Mouse (Mus musculus): Measurements from ENCODE around the gene Mlst8. TPM values are rescaled to one million over a fixed set of nuclear protein-coding genes. Genes with fewer than 3 reads are reported as not detected.

Gene Mlst8
- polyA plus RNA-seq, 1 experiment from 2014 or later, result 26.0 TPM

DNA sequence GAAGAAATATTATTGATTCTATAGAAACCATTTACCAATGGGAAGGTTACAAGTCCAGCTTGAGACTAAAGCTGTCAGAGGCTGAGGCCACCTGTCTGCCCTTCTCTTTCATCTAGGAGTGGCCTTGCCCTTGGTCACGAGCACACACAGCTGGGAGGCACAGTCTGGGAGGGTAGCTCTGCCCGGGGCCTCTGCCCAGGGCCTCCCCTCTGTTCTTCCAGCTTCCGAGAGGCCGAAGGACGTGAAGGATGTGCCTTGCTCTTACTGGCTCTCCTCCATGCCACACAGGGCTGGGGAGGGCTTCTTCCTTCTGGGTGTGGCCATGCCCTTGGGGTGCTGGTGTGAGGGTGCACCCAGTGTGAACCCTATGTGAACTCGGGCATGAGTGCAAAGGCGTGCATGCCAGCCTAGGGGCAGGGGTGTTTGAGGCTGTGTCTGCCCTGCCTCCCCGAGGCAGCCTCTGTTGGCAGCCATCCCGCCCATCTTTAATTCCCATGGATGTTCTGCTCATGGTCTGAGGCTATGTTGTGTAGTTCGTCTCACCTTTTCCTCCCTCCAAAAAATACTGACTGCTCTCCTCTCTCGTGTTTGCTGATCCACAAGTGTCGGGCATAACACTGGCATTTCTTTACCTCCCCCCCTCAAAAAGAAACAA is 29.1 kb upstream of the Mlst8 start:
- Histone ChIP-seq H3K4me1 (ENCODE audit: control insufficient read depth, insufficient read depth, low read length) (peaks cover 14% of the 10 kb centered on the region), H3K9ac (ENCODE audit: low read depth, low read length) (no peak overlapping the region), H3K4me2 (ENCODE audit: low read depth, low read length) (no peak overlapping the region), H3K27me3 (replicated peaks; ENCODE audit: control insufficient read depth, insufficient read depth, low read length) (no peaks in the 10 kb centered on the region), H3K9me3 (ENCODE audit: control insufficient read depth, low read length) (no peaks in the 10 kb centered on the region), H3K4me3 (ENCODE audit: low read length) (no peak overlapping the region), H3K27ac (ENCODE audit: low read length) (no peak overlapping the region), H3K36me3 (ENCODE audit: control insufficient read depth, insufficient read depth, low read length) (peaks cover 20% of the 10 kb centered on the region)
- peak; percentile 54 for ATAC-seq
- WGBS, result 70% methylated on average over 12 of the region's 12 CpGs

- H3K36me3 ChIP-seq (ENCODE audit: control insufficient read depth, insufficient read depth, low read length), result peaks cover 19% of the 10 kb centered on the region
- 0 out of 2 replicates have a peak overlapping the region, but pooled peaks have one; percentile 24 for H3K4me3 ChIP-seq (ENCODE audit: low read length)
- H3K9ac ChIP-seq (ENCODE audit: low read depth, low read length), result peak overlapping the region; percentile 29; the same call in 1 of the 2 replicates
- no peaks in the 10 kb centered on the region for H3K27me3 ChIP-seq (replicated peaks; ENCODE audit: control insufficient read depth, insufficient read depth, low read length)
- peak overlapping the region; percentile 48 for H3K4me2 ChIP-seq (ENCODE audit: low read depth, low read length)
- peak; percentile 62 for ATAC-seq
- peaks cover 14% of the 10 kb centered on the region for H3K4me1 ChIP-seq (ENCODE audit: control insufficient read depth, insufficient read depth, low read length)
- no peak overlapping the region for H3K27ac ChIP-seq (ENCODE audit: low read length)
- H3K9me3 ChIP-seq (ENCODE audit: control insufficient read depth, low read length), result no peaks in the 10 kb centered on the region
- 47% methylated on average over 19 of the region's 19 CpGs for WGBS
Observed at GRCm38 (mm10) chr17:24507129-24507664, 28.3 kb upstream of the Mlst8 start.

DNA sequence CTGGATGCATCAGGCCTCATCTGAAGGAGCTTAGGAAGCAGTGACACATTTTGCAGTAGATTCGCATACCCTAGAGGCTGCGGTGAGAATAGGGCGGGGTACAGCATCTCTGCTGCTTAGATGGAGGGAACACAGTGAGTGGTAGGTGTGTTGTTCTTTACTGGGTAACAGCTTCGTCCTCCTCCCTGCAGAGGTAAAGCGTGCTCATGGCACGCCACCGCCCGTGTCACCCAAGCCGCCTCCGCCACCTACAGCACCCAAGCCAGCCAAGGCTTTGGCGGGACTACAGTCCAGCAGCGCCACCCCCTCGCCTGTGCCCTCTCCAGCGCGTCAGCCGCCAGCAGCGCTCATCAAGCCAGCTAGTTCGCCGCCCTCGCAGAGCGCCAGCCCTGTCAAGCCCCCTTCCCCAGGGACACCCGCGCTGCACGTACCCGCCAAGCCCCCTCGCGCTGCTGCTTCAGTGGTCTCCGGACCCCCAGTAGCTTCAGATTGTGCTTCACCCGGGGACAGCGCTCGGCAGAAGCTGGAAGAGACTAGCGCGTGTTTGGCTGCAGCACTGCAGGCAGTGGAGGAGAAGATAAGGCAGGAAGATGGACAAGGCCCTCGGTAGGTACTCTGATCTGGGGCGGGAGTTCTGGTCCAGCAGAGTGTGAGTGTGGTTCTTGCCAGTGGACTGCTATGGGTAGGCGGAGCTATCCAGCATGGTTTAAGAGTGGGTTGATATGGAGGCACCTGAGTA is 27.6 kb upstream of the Mlst8 start:
- ATAC-seq, result peak; percentile 45
- WGBS, result 33% methylated on average over 36 of the region's 36 CpGs
- no peaks in the 10 kb centered on the region for H3K9me3 ChIP-seq (ENCODE audit: control insufficient read depth, low read length)
- H3K9ac ChIP-seq (ENCODE audit: low read depth, low read length), result peak overlapping the region; percentile 58
- H3K4me1 ChIP-seq (ENCODE audit: control insufficient read depth, insufficient read depth, low read length), result peaks cover 14% of the 10 kb centered on the region
- H3K36me3 ChIP-seq (ENCODE audit: control insufficient read depth, insufficient read depth, low read length), result peaks cover 19% of the 10 kb centered on the region
- no peak overlapping the region for H3K27ac ChIP-seq (ENCODE audit: low read length)
- H3K27me3 ChIP-seq (replicated peaks; ENCODE audit: control insufficient read depth, insufficient read depth, low read length), result no peaks in the 10 kb centered on the region
- H3K4me2 ChIP-seq (ENCODE audit: low read depth, low read length), result peak overlapping the region; percentile 48
- H3K4me3 ChIP-seq (ENCODE audit: low read length), result peak overlapping the region; percentile 24; the same call in 1 of the 2 replicates

DNA sequence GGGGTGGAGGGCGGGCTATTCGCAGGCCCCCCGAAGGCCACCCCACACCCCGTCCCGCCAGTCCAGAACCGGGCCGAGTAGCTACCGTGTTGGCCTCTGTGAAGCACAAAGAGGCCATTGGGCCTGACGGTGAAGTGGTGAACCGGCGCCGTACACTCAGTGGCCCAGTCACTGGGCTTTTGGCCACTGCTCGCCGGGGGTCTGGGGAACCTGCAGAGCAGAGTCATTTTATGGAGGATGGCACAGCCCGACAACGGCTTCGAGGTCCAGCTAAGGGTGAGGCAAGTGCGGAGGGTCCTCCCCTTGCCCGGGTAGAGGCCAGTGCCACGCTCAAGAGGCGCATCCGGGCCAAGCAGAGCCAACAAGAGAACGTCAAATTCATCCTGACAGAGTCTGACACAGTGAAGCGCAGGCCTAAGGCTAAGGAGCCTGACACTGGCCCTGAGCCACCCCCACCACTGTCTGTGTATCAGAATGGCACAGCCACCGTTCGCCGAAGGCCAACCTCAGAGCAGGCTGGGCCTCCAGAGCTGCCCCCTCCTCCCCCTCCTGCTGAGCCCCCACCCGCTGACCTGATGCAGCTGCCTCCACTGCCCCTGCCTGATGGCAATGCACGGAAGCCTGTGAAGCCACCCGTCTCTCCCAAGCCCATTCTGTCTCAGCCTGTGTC is 26.5 kb upstream of the Mlst8 start:
- Histone ChIP-seq H3K4me2 (ENCODE audit: low read depth, low read length) (no peak overlapping the region), H3K36me3 (ENCODE audit: control insufficient read depth, insufficient read depth, low read length) (peaks cover 14% of the 10 kb centered on the region), H3K9ac (ENCODE audit: low read depth, low read length) (no peak overlapping the region), H3K27ac (ENCODE audit: low read length) (no peak overlapping the region), H3K4me1 (ENCODE audit: control insufficient read depth, insufficient read depth, low read length) (peaks cover 14% of the 10 kb centered on the region), H3K27me3 (replicated peaks; ENCODE audit: control insufficient read depth, insufficient read depth, low read length) (no peaks in the 10 kb centered on the region), H3K9me3 (ENCODE audit: control insufficient read depth, low read length) (no peaks in the 10 kb centered on the region), H3K4me3 (ENCODE audit: low read length) (no peak overlapping the region)
- WGBS, result 88% methylated on average over 30 of the region's 30 CpGs
- no peak for ATAC-seq

GRCm38 (mm10) chr17:24504085-24504484 is 25.2 kb upstream of the Mlst8 start:
- H3K4me1 ChIP-seq (ENCODE audit: control insufficient read depth, insufficient read depth, low read length), result peaks cover 14% of the 10 kb centered on the region
- H3K36me3 ChIP-seq (ENCODE audit: control insufficient read depth, insufficient read depth, low read length), result peaks cover 6% of the 10 kb centered on the region; the same call in 1 of the 2 replicates
- no peak overlapping the region for H3K9ac ChIP-seq (ENCODE audit: low read depth, low read length)
- no peak overlapping the region for H3K4me2 ChIP-seq (ENCODE audit: low read depth, low read length)
- 90% methylated on average over 10 of the region's 10 CpGs for WGBS
- no peaks in the 10 kb centered on the region for H3K27me3 ChIP-seq (replicated peaks; ENCODE audit: control insufficient read depth, insufficient read depth, low read length)
- no peak for ATAC-seq
- H3K27ac ChIP-seq (ENCODE audit: low read length), result no peak overlapping the region
- H3K4me3 ChIP-seq (ENCODE audit: low read length), result no peak overlapping the region
- no peaks in the 10 kb centered on the region for H3K9me3 ChIP-seq (ENCODE audit: control insufficient read depth, low read length)

DNA sequence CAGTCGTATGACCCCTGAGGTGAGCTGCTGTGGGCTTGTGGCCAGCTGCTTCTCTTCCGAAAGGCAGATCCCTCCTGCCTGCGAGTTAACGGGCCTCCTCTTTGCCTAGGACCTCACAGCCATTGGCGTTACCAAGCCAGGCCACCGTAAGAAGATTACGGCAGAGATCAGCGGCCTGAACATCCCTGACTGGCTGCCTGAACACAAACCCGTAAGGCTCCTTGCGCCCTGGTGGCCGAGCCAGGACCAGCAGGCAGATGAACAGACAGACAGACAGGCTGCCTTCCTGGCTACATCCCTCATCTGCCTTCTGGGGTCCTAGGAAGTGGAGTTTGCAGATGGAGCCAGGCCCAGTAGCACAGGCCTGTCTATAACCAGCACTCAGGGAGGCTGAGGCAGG is 23.3 kb upstream of the Mlst8 start:
- 47% methylated on average over 11 of the region's 11 CpGs for whole genome bisulfite sequencing
- Histone ChIP-seq H3K27me3 (replicated peaks; ENCODE audit: control insufficient read depth, insufficient read depth, low read length) (no peaks in the 10 kb centered on the region), H3K36me3 (ENCODE audit: control insufficient read depth, insufficient read depth, low read length) (0 out of 2 replicates have a peak, but pooled peaks cover 3% of the 10 kb centered on the region), H3K9me3 (ENCODE audit: control insufficient read depth, low read length) (no peaks in the 10 kb centered on the region), H3K27ac (ENCODE audit: low read length) (no peak overlapping the region), H3K4me2 (ENCODE audit: low read depth, low read length) (no peak overlapping the region), H3K9ac (ENCODE audit: low read depth, low read length) (no peak overlapping the region), H3K4me3 (ENCODE audit: low read length) (no peak overlapping the region), H3K4me1 (ENCODE audit: control insufficient read depth, insufficient read depth, low read length) (peaks cover 8% of the 10 kb centered on the region)
- ATAC-seq, result no peak

DNA sequence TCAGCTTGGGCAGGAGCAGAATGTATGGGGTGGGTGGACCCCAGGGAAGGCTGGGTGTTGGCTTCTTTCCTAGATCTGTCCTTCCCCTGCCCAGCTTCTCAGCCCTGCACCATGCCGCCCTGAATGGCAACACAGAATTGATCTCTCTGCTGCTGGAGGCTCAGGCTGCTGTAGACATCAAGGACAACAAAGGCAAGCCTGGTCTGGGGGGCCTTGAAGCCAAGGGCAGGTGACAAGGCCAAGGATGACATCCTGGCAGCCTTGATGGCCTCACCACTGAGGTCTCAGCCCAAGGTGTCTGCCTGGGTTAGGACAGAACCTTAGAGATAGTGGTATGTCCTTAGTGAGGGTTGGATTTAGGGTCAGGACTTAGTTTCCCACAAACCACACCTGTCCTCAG is 17.1 kb upstream of the Mlst8 start:
- no peaks in the 10 kb centered on the region for H3K27me3 ChIP-seq (replicated peaks; ENCODE audit: control insufficient read depth, insufficient read depth, low read length)
- no peaks in the 10 kb centered on the region for H3K9me3 ChIP-seq (ENCODE audit: control insufficient read depth, low read length)
- H3K27ac ChIP-seq (ENCODE audit: low read length), result no peak overlapping the region
- H3K4me3 ChIP-seq (ENCODE audit: low read length), result no peak overlapping the region
- H3K4me1 ChIP-seq (ENCODE audit: control insufficient read depth, insufficient read depth, low read length), result no peaks in the 10 kb centered on the region
- no peak overlapping the region; the same call in 1 of the 2 replicates for H3K9ac ChIP-seq (ENCODE audit: low read depth, low read length)
- H3K36me3 ChIP-seq (ENCODE audit: control insufficient read depth, insufficient read depth, low read length), result no peaks in the 10 kb centered on the region
- WGBS, result 80% methylated on average over 1 of the region's 1 CpGs
- no peak for ATAC-seq
- no peak overlapping the region for H3K4me2 ChIP-seq (ENCODE audit: low read depth, low read length)

DNA sequence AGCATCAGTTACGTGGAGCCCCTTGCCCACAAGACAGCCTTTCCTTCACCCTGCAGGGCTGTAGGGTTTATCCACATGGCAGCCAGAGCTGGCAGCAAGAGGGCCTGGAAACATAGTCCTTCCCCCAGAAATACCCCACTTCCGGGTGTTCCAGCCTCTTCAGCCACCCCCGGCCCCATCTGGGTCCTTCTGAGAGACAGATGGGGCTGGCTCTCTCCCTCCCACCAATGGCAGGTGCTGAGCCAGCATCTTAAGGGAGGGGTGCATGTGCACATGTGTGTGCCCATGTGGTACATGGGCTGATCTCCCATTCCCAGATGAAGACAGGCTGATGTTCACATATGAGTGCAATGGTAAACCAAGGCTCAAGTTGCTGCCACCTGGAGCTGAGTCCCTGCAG is 16.6 kb upstream of the Mlst8 start:
- WGBS, result 83% methylated on average over 3 of the region's 3 CpGs
- no peak for ATAC-seq

More for the DNA sequence above, 16.6 kb upstream of the Mlst8 start:
- H3K4me3 ChIP-seq (ENCODE audit: low read length), result no peak overlapping the region
- no peaks in the 10 kb centered on the region for H3K9me3 ChIP-seq (ENCODE audit: control insufficient read depth, low read length)
- H3K27ac ChIP-seq (ENCODE audit: low read length), result no peak overlapping the region
- H3K36me3 ChIP-seq (ENCODE audit: control insufficient read depth, insufficient read depth, low read length), result no peaks in the 10 kb centered on the region
- H3K27me3 ChIP-seq (replicated peaks; ENCODE audit: control insufficient read depth, insufficient read depth, low read length), result no peaks in the 10 kb centered on the region
- H3K4me1 ChIP-seq (ENCODE audit: control insufficient read depth, insufficient read depth, low read length), result no peaks in the 10 kb centered on the region
- 0 out of 2 replicates have a peak overlapping the region, but pooled peaks have one; percentile 19 for H3K9ac ChIP-seq (ENCODE audit: low read depth, low read length)
- H3K4me2 ChIP-seq (ENCODE audit: low read depth, low read length), result no peak overlapping the region
